Mouse (Mus musculus) left cerebral cortex, adult 9 months (tissue): ENCODE data around the gene Elk3.

Experiments used
- DNase-seq, 2 experiments: peaks; one replicate each; pipeline ENCODE4 v3.0.0; 2022; ENCODE audit warnings: low spot score in 2 of 2

The Elk3 gene

DNA sequence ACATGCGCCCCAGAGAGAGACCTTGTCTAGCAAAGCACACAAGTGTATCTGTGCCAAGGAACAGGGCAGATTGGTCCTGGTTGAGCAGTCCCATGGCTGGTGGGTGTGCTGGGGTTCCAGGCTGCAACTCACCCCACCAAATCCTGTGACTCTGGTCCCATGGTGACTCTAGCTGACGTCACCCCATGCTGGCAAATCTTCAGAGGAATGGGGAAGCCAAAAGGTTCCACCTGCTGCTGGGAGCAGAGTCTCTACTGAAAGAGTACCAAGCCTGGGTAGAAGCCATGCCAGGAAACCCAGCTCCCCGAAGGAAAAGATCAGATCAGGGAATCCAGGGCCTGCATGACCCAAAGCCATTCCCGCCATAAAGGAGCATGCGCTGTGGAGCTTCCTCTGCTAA, 43.4 kb downstream of the Elk3 start:
- DNase-seq = no peak

DNA sequence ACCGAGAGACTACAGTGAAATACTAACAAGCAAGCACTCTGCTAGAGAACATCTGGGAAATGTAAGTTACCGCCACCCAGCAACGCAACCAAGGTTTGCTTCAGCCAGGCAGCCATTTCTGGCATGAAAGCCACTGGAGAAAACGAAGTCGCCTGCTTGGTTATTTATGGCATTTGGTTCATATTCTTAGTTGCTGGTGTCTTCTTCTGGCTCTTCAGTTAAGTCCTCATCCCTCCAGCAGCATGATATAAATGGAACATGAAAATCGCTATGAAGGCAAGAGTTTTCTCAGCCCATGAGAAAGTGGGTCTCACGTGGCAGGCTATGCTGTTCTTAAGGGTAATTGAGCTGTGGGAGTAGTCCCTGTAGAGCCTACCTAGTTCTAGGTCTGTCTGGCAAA, 44.4 kb downstream of the Elk3 start:
- peak in 1 of 2 experiments; percentile 65 for DNase-seq

DNA sequence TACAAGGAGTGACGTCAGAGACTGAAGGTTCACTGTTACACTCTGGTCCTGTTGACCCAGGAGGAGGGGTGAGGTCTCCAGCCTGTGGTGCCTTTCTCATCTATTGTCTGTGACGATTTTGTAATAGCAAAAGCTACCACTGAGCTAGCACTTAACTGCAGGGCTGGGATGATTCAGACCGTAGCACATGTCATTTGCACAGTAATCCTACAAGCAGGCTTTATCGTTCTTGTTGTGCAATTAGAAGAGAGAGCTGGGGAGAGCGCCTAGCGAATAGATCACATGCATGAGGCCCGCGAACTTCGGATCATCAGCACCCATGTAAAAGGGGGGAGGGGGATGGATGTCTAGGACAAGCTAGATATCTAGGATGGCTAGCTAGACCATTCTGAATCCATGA, 45.1 kb downstream of the Elk3 start:
- no peak for DNase-seq

DNA sequence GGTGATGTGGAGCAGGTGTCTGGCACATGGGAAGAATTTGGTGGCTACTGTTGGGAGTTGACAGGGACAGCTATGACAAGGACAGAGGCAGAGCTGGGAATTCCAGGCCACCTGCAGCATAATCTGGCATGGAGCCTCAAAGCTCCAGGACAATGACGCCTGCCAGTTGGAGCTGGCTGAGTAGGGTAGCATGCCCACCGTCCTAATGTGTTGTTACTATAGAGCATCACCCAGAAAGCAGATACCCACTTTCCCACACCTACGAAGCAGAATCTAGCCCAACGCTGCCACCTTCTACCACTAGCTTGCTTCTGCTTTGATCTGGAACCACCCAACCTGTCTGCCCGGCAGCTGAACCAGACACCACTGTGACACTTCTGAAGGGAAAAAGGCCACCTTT, 46.9 kb downstream of the Elk3 start:
- DNase-seq = no peak

DNA sequence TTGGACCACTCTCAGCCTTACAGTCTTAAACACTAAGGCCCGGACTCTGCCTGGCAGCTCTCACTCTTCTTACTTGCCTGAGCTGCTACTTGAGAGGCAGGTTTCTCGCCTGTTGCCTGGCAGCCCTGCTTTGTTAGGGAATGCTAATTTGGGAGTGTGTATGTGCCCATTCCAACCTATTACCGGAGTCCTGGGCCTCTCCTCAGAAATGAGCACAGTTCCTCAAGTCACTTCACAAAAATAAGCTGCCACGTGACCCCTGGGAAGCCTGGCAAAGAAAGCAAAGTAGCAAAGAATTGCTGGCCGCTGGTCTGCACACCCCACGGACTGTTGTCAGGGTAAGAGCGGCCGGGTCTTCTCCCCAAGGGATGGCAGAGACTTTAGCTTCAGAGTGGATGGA, 47.5 kb downstream of the Elk3 start:
- peak in 1 of 2 experiments; percentile 55 for DNase-seq

DNA sequence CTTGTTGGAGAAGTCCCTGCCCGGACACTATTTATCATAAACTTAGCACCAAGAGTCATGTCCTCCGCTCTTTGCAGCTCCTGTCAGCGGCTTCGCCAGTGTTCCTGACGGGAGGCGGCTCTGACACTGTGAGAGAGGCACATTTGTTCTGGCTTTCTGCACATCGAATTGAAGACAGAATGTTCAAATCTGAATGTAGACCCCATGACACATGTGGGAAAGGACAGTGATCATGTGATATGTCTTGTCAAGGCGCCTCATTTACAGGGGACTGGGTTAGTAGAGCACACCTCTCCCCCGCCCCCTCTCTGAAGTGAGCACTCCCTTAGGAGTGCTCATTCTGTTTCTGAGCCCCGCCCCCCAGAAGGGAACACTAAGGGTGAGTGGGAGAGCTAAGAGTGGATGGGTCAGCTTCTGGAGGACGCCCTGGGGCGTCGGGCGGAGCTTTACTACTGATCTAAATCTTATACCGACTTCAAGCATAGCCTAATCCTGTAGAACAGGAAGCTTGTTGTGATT, 48.9 kb downstream of the Elk3 start:
- no peak for DNase-seq

DNA sequence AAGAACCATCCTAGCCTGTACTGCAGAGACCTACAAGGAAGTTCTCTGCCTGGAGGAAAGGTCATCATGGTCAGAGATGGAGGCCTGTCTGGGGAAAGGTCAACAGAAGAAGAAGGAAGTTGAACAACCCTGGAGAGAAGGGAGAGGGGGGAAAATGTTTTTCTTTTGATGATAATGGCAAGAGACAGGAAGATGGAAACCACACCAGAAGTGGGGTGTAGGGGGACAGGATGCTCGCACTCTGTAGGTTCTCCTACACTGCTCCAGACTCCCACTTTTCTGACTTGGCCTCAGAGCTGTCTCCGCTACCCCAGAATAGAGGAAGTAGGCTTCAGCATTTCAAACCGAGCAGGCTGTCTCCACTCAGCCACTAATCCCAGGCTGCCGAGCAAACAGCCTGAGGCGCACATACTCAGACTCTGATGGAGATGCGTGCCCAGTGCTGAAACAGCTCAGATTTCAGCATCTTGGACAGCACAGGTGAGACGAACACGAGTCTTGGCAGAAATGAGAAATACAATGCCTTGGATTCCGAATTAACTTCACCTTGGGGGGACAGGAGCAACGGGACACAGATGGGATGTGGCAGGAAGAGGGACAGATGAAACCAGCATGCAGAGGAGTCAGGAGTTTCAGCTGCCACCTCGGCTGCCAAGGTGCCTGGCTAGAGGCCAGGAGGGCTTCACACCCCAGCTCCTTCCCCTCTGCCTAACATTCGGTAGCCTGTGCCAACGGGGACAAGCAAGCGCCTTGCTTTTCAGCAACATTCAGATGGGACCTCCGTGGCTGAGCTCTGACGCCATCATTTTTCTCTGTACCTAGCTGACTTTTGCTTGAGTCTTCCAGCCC, 49.6 kb downstream of the Elk3 start:
- DNase-seq = peak in 1 of 2 experiments; percentile 53

DNA sequence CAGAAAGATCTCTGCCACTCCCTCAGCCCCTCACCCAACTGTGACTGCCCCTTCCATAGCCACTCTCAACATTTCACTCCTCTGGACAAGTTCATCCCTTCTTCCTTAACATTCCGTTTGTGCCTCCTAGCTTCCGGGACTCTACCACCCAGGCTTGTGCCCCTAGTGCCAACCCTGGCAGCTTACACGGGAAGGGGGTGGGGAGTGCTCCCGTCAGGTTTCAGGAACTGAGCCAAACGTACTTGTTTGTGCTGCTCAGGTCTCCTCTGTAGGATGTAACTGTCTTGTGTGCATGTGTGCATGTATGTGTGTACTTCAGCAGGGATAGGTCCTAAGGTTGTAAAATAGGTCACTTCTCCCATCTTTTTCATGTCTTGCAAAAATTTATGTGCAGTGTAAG, 51.1 kb downstream of the Elk3 start:
- no peak for DNase-seq

DNA sequence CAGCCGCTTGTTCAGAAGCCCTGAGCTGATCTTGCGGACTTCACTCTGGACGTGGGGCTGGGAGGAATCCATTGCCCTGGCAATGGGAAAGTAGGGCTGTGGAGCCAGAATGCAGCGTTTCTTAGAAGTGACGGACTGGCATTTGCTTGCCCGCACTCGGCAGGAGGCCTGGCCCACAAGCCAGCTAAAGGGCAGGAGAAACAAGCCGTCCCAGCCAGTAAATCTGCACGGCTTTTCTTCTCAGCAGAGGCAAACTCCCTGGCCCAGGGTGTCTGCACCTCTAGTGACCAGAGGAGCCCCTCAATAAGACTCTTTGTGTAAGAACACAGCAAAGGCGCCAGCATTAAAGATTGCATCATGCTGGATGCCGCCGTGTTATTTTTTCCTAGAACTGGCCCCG, 55.6 kb downstream of the Elk3 start:
- peak in 1 of 2 experiments; percentile 55 for DNase-seq

DNA sequence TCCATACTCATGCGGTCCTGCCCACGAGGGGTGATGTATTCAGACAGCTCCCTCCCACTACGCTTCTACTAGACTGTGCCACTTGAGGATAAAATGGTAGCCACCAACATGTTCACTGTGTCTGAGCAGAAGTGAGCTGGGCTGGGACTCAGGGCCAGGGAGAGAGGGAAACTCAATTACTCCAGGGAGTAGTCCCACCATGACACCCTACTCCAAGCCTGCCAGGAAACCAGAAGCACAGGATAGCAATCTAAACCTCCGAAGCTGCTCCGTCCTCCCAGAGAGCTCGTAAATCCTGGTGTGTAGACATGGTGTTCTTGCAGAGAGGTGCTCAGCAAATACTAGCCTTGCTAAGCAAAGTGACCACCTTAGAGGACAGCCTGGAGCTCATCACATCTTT, 57.8 kb downstream of the Elk3 start:
- DNase-seq = no peak

DNA sequence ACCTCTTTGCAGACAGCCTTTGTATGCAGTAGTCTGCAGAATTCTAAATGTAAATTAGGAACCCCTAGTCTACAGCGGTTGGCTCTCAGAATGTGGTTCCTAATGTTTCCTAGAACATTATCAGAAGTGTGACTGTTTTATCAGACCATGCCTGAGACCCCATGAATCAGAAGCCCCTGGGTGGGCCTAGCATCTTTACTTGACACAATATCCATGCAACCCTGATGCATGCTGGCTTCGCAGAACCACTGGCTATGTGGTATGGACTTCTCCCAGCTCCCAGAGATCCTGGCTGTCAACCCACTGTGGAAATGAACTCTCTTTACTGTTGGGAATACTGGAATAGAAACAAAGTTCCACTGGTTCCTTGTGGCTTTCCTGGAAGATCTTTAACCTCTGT, 58.3 kb downstream of the Elk3 start:
- DNase-seq = no peak

DNA sequence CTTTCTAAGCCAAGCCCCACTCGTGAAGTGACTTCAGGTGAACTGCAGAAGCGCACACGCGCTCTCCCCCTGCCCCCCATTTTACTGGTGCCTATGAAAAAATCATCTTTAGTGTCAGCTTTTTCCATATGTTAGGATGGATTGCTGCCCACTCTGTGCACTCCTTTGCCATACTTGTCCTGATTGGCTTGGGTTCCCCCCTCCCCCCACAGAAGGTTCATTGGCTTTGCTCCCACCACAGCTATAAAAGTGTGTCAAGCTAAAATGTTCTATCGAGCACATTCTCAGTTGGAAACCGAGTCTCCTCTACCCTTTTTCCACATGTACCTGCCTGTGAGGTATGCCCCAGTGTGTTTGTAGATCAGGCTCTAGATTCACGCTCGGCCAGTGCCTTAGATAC, 59.5 kb downstream of the Elk3 start:
- no peak for DNase-seq

DNA sequence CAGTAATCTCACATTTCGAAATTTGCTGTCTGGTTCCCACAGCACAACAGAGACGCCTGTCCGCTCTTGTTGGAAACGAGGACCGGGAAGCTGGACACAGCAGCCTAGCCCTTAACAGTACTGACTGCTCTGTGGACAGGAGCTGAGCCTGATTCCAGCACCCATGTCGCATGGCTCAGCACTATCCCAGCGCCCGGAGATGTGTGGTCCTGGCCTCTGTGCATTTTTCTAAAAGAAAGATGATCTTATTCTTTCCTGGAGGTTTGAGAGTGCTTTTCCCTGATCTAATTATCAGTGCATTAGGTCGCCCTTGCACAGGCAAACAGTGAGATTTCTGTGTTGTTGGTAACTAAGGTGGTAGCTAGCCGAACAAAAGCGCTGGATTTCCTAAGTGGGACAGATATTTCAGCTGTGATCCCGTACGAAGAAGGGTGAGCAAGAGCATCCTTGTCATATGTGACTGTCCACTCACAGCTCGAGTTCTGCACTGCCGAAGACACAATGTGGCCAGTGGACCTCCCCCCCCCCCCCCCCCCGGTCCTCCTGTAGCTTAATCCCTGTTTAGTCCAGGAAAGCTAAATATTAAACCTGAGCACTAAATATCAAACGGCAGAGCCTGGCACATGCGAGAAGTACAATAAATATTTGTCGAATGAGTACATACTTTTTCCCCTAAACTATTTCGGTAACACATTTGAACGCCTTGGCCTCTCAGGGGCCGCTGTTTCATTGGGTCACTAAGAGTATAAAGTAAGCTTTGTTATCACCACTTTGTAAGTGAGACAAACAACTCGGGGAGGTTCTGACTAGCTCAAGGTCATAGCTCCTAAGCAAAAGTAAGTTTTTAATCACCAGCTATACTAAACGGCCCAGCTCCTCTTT, 60.3 kb downstream of the Elk3 start:
- no peak for DNase-seq

DNA sequence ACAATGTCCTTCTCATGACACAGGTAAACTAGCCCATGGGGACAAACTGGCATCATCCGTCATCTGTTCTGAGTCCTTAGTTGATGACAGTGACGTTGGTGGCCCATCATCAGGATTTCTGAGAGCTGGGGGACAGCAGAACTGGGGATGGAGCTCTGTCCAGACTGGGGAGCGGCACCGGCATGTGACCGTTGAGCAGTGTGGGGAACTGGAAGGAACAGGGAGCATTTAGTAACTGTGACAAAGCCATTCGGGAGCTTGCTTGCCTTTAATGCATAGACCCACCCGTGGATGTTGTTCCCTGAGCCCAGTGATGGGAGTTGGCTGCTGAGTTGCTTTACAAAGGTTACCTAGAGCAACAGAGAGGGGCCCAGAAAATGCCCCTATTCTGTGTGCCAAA, 61.0 kb downstream of the Elk3 start:
- DNase-seq = no peak

DNA sequence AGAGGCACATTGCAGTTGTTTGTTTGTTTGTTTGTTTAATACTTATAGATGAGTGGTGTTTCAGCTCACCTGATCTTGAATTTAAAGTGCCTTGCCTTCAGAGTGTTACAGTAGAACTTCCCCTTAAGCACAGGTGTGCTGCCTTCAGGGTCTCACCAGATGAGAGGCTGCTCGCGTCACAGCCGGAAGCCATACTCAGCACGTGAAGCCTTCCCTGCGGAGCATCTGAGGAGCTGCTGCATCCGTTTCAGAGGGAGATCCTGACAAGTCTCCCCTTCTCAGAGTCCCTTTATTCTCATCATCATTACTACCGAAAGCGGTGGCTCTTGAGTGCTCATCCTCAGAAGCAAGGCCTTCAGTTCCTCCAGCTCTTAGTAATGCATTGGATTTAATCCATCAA, 62.5 kb downstream of the Elk3 start:
- no peak for DNase-seq

DNA sequence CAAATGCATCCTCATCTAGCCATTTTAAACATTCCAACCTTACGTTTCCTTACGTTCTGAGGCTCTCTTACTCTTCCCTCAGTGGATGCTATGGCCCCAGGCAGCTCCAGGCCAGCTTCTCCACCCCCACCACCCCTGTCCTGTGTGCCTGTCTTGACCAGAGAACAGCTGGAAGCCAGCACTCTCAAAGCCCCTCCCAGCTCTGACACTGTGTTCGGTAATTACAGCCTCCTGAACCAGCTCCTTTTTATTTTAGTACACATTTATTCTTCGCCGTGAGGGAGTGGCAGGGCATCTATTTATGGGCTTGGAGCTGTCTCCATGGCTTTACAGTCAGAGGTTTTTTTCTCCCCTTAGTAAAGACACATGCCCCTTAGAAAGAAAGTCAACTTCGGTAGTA, 63.0 kb downstream of the Elk3 start:
- no peak for DNase-seq

DNA sequence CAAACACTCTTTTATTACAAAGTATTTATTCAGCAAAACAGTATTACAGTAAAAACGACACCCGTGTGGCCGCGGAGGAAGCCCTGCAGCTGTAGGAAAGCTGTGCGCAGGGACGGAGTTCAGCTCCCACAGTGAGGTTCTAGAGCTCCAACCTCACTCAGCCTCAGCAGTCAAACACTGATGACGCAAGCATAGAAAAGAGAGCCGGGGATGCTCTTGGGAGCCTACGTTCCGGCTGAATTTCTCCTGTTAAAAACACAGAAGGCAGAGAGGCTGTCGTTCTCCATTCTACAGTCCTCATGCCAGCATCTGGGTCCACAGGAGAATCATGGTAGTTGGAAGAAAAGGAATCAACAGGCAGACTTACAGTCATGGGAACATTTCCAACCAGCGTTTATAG, 63.5 kb downstream of the Elk3 start:
- DNase-seq = no peak

DNA sequence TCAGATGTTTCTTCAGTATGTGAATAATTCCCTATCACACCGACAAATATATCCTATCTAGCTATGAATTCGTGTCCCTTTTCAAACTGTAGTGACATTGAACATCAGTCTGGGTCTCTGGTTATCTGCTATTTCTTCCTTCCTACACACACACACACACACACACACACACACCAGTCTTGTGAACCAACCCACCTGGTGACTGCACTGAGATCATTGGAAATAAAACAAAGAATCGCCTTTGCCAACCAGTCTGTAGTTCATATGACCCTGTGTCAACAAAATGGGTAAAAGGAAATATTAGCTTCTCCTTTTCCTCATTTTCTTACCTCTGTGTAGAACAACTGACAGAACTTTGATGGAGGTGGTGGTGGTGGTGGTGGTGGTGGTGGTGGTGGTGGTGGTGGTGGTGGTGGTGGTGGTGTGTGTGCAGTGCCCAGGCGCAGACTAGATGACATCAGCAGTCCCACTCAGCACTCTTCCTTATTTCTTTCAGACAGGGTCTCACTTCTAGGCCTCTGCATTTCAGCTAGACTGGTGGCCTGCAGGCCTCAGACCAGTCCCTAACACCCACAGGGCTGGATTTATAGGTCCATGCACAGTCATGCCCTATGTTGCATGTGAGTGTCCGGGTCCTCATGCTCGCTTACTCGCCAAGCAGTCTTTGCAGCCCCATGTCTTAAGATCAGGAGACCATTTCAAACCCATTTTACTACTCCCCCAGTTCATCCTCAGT, 64.6 kb downstream of the Elk3 start:
- DNase-seq = no peak

DNA sequence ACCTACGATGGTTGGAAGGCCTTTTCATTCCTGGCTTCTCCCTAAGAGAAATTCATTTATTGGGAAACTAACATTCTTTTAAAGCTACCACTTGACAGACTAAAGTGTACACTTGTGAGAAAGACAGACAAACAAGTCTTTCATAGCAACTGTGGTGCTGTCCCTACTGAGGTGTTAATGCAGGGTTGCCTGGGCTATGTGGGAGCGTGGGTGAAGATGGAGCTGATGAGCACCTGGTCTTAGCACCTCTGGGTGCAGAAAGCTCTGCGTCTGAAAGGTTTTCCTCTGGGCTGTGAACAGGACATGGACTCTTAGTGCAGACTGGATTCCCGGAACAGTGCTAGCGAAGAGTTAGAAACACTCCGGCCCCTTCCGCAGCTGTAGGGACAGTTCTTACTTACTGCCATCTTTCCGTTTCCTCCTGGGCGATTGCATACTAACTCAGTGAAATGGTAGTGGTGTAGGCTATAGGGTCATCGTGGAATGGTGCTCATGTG, 66.7 kb downstream of the Elk3 start:
- DNase-seq = peak in 1 of 2 experiments; percentile 2

DNA sequence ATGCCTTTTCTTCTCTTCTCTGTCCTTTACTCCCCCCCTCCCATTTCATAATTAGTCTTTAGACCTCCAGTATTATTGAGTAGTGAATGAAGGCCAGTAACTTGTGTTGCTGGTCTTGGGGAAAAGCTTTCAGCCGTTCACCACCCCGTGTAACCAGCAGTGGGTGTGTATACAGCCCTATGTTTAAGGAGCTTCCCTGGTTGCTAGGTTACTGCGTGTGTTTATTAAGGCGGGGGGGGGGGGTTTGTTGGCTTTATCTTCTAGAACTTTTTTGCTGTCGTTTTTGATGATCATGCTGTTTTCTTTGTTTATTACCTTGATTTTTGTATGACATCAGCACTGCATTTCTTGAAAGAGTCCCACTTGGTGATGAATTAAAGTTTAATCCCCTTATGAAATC, 68.1 kb downstream of the Elk3 start:
- no peak for DNase-seq

DNA sequence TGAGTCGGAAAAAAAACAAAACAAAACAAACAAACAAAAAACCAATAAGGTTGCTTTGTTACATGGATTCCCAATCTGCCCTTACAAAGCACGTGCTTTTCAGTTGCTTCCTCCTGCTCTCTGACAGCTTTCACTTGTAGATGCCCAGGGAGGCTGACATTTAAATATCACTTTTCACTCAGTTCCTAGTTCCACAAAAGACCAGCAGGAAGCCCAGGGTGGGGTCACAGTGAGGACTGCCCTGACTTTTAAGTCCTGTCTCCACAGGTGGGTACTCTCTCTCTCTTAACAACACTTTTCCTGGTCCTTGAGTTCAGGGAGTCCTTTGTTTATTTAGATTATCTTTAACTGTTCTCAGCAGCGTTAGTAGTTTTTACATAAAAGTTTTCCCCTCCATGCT, 68.7 kb downstream of the Elk3 start:
- no peak for DNase-seq
